Mouse (Mus musculus) left cerebral cortex, postnatal 4 days (tissue): ENCODE measurements around the gene Hoxa6. TPM values are rescaled to one million over a fixed set of nuclear protein-coding genes. Genes with fewer than 3 reads are reported as not detected.

ENCODE experiments used
- DNase-seq: peaks from one replicate; pipeline ENCODE4 v3.0.0-alpha.2; 2022
- intact Hi-C: fragments of 180-260 bp; cut with DNase I; formaldehyde crosslinking; loops from one replicate; pipeline ENCODE4 v1.15.1; 2025
- total RNA-seq, 2 experiments: library from RNA; stranded (reverse); gene quantifications; 2 replicates each; pipeline ENCODE4 v1.2.3; 2021

The Hoxa6 gene
- total RNA-seq, 2 experiments from 2014 or later: not detected

DNA sequence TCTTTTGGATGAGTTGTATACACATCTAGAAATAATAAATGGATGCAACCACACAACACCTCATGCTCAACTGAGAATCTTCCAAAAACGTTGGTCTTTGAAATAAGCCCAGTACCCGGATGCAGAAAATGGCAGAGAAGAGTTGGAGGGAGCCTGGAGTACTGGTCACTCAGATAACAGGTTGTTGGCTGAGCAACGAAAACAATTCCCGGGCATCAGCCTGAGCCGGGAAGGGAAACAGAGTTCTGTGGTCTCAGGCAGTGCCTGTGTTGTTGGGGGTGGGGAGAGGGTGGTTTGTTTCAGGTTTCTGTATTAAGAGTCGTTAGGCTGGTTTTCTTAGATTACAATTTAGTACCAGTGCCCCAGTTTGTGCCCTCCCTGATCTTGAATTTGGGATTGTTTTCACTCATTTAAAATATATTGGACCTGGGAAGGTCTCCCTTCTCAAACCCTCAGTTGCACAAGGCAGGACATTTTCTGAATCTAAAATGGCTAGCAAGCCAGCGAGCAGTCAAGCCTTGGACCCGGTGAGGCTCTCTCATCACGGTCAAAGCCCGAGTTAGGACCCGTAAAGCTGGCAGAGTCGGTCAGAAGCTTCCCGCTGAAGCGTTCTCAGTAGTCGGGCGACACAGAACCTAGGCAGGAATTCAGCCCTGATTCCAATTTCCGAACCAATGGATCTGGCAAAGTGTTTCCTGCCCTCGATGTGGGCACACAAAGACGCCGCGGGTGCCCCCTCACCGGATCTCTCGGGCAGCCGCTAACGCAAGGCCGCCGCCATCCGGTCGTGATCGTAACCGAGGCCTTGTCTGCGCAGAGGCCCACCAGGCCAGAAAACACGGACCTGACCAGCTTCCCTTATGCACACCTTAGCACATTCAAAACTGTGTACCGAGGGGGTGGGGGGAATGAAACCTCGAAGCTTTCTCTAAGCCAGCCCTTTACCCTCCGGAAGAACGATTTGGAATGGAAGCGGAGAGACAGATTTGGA lies 20.2 kb upstream of the Hoxa6 start:
- intact Hi-C loops: no loop called here
- no peak for DNase-seq

DNA sequence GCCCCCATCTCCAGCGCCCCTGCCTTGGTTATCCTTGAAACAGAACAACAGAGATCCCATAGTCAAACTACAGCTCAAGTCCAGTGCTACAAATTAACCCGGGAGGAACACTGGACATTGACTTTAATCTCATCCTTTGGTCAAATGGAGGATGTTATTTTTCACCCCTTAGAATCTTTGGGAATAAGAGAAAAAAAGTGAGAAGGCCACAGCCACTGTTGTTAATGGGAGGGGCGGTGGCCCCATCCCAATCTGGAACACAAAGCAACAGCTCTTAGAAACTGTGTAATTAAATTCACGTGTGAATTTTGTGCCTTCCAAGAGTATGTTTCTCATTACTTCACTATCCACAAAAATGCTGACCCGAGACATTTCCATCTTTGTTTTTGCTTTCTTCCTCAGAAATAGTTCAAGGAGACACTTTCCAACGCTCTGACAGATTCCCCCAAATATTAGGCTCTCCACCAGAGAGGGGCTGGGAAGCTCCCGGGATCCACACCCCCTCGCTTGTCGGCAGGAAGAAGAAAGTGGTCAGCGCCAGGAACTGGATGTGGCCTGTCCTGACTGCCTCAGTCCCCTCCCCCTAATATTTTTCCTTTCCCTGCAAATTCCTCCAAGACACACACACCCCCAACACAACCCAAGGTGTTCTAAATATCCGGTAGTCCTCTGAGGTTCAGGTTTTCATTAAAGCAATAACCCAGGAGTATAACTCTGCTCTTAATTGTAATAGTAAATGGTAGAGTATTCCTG lies 19.1 kb upstream of the Hoxa6 start:
- intact Hi-C loops: no loop called here
- no peak for DNase-seq

DNA sequence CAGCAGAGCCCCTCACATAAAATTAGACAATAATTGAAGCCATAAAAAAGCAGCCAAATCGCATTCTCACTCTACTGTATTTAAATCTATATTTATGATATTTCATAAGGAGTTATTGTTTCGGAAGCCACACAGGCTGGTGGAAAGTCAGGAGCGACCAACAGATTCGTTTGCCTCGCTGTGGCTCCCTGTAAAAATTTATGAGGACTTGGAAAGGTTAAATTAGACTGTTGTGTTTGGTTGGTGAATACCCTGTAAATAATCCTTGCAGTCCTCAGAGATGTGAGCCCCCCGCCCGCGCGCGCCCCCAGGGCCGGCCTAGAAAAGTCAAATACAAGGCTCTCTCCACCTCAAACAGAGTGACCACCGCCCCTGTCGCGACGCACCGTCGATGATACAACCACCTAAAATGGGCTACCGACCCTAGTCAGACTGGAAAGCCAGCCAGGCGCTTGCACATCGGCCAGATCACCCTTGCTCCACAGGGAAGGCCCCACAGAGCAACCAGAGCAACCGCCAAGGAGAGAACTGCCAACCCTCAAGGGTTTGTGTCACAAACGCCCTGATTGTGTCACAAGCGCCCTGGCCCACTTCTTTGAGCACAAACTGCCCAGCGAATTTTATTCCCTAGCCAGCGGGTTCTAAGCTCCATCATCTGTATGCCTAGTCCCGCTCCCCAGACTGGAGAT lies 18.2 kb upstream of the Hoxa6 start:
- intact Hi-C loops: no loop called here
- no peak for DNase-seq

- DNase-seq: no peak
- intact Hi-C loops: no loop called here
Measured at GRCm38 (mm10) chr6:52225612-52226568, 17.4 kb upstream of the Hoxa6 start.

- intact Hi-C loops: loop anchor here (5.0 kb wide), 2 partner anchors 643 to 1053 kb away; no protein-coding TSS in a partner anchor
- no peak for DNase-seq
Measured at GRCm38 (mm10) chr6:52224895-52225611, 16.5 kb upstream of the Hoxa6 start.

GRCm38 (mm10) chr6:52223939-52224760 lies 15.6 kb upstream of the Hoxa6 start:
- intact Hi-C loops: loop anchor here (5.0 kb wide), 2 partner anchors 642 to 1052 kb away; no protein-coding TSS in a partner anchor
- DNase-seq: no peak

DNA sequence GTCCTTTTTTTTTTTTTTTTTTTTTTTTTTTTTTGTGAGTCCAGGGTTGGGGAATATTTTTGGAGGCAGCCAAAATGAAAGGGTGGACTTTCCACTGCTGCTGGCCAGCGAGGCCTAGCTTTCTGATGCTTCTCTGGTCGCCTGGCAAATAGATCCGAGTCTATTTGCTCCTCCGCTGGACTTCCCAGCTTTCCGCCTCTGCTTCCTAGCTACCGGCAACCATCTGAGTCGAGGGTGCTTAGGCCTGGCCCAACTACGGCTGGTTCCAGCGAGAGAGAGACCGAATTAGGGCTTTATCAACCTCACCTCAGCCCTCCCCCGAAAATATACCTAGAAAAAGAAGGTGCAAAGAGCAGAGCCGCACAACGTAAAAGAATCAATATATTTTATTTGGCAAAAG lies 14.2 kb upstream of the Hoxa6 start:
- no peak for DNase-seq
- intact Hi-C loops: loop anchor here (5.0 kb wide), 2 partner anchors 640 to 1050 kb away; no protein-coding TSS in a partner anchor

- peak; percentile 0 for DNase-seq
- intact Hi-C loops: loop anchor here (5.0 kb wide), 2 partner anchors 640 to 1050 kb away; no protein-coding TSS in a partner anchor
Measured at GRCm38 (mm10) chr6:52221993-52222685, 13.6 kb upstream of the Hoxa6 start.

- DNase-seq: peak; percentile 83
- intact Hi-C loops: loop anchor here (5.0 kb wide), 2 partner anchors 639 to 1049 kb away; no protein-coding TSS in a partner anchor
Measured at GRCm38 (mm10) chr6:52221337-52221992, 12.9 kb upstream of the Hoxa6 start, which contains the start of gene Hoxa7. Gene Hoxa7, minus strand, starts transcription at chr6:52221854.

DNA sequence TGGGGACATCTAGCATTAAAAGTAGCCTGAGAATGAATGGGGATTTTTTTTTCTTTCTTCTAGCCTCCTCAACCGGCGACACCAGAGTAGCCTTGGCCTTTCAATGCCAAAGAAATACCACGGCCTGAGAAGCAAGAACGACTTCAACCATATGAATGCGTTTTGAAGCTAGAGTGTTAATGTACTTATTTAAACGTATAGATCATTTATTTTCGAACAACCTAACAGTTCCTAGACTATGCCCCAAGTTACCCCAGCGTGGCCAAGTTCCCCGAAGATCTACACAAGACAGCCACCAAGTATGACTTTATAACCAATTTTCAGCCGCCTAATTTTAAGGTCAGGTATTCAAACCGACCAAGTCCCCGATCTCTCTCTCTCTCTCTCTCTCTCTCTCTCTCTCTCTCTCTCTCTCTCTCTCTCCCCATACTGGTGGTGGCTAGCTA lies 12.4 kb upstream of the Hoxa6 start:
- intact Hi-C loops: loop anchor here (5.0 kb wide), 2 partner anchors 639 to 1049 kb away; no protein-coding TSS in a partner anchor
- peak; percentile 0 for DNase-seq

GRCm38 (mm10) chr6:52220003-52220864 lies 11.7 kb upstream of the Hoxa6 start:
- intact Hi-C loops: loop anchor here (5.0 kb wide), 2 partner anchors 638 to 1048 kb away; no protein-coding TSS in a partner anchor
- DNase-seq: no peak

DNA sequence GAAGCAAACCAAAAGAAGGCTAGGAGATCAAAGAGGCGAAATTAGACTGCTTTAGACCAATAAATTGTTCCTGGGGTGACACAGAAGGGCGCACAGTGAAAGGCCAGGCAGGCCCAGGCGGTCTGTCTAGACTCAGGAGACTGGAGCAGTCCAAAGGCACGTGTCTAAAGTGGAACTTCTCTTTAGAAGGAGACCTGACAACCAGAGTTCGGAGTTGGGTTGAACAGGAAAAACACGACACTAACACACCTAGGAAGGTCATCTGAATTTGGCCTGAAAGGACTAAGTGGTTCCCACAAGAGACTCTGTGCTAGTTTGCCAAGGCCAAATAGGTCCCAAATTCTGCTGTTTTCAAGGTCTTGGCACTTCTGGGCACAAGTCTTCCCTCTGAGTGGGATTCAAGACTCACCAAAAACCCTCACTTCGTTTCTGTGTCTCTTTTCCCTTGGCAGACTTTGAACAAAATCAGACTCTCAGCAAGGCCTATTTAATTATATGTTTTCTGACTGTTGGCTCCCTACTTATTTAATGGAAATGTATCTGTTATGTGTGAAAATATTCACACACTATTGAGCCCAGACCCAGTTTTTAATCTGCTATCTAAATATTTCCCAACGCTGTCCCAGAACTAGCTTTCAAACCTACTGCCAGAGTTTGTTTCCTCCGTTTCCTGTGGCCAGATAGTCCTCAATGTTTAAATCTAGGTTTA lies 10.9 kb upstream of the Hoxa6 start:
- peak; percentile 0 for DNase-seq
- intact Hi-C loops: no loop called here

GRCm38 (mm10) chr6:52218643-52219215 lies 10.2 kb upstream of the Hoxa6 start:
- peak; percentile 1 for DNase-seq
- intact Hi-C loops: no loop called here

DNA sequence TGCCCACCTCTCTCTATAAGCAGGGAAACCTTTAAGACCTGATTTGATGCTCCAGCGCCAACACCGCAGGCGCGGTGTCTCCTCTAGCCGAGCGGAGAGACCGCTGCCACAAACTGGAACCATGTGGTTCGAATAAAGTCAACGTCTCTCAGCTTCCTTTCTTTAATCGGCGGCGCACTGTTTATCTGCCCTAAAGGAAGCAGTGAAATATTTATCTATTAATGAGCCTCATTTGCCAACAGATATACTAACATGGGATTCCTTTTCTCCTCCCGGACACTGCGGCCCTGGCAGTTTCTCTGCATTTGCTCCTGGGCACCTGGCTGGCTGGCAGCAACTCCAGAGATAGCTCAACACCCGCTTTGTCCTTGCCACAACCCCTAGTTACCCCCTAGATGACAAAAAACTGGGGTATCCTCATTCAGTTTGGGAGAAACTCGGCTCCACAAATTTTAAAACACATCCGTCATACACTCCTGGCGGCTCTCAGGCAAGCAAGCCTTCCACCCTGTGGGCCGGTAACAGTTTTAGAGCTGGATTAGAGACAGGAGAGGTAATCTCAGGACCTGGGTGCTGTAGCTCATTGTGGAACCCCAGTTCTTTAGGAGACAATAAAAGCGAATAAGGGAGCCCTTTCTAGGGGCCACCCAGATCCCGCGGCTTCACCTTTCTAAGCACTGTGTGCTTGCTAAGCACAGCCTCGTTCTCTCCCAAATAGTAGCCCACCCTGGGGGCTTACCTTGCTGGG lies 9.5 kb upstream of the Hoxa6 start:
- no peak for DNase-seq
- intact Hi-C loops: no loop called here
